Mouse (Mus musculus) activated CD4-positive, CD25-positive, alpha-beta regulatory T cell, adult 4 months (primary cell): ENCODE data around the gene Exoc3l4. TPM values are rescaled to one million over a fixed set of nuclear protein-coding genes. Genes with fewer than 3 reads are reported as not detected.

Source experiments
- ATAC-seq: one replicate; pipeline ENCODE4 v1.8.0; 2017
- polyA plus RNA-seq, 2 experiments: library from polyadenylated mRNA; unstranded; fragments of 100-300 nt; shearing (Covaris generic); gene quantifications; one replicate each; pipeline ENCODE4 v1.2.1; 2017

Gene Exoc3l4
- polyA plus RNA-seq, 2 experiments from 2014 or later = not detected

- ATAC-seq = no peak
Observed at GRCm38 (mm10) chr12:111411631-111412355, 5.0 kb upstream of the Exoc3l4 start.

- no peak for ATAC-seq
Observed at GRCm38 (mm10) chr12:111412581-111413284, 4.1 kb upstream of the Exoc3l4 start.

- ATAC-seq = no peak
Observed at GRCm38 (mm10) chr12:111413300-111413699, 3.5 kb upstream of the Exoc3l4 start.

- no peak for ATAC-seq
Observed at GRCm38 (mm10) chr12:111419918-111420317, 3.1 kb downstream of the Exoc3l4 start.

- ATAC-seq = no peak
Observed at GRCm38 (mm10) chr12:111420946-111421709, 4.3 kb downstream of the Exoc3l4 start.

GRCm38 (mm10) chr12:111422852-111423251, 6.0 kb downstream of the Exoc3l4 start:
- ATAC-seq = no peak

GRCm38 (mm10) chr12:111423570-111424129, 6.8 kb downstream of the Exoc3l4 start:
- no peak for ATAC-seq

GRCm38 (mm10) chr12:111424547-111424946, 7.7 kb downstream of the Exoc3l4 start:
- ATAC-seq = no peak

GRCm38 (mm10) chr12:111425258-111425657, 8.4 kb downstream of the Exoc3l4 start:
- no peak for ATAC-seq

- no peak for ATAC-seq
Observed at GRCm38 (mm10) chr12:111425789-111426460, 9.1 kb downstream of the Exoc3l4 start.

GRCm38 (mm10) chr12:111427438-111428113, 10.8 kb downstream of the Exoc3l4 start:
- ATAC-seq = no peak

- ATAC-seq = no peak
Observed at GRCm38 (mm10) chr12:111428364-111428763, 11.5 kb downstream of the Exoc3l4 start.

GRCm38 (mm10) chr12:111428961-111429911, 12.4 kb downstream of the Exoc3l4 start:
- ATAC-seq = no peak

- no peak for ATAC-seq
Observed at GRCm38 (mm10) chr12:111430049-111430867, 13.4 kb downstream of the Exoc3l4 start.

GRCm38 (mm10) chr12:111430868-111431817, 14.3 kb downstream of the Exoc3l4 start:
- ATAC-seq = no peak

GRCm38 (mm10) chr12:111432097-111432496, 15.3 kb downstream of the Exoc3l4 start:
- no peak for ATAC-seq

GRCm38 (mm10) chr12:111432751-111433331, 16.0 kb downstream of the Exoc3l4 start:
- ATAC-seq = no peak

GRCm38 (mm10) chr12:111434164-111434744, 17.4 kb downstream of the Exoc3l4 start:
- ATAC-seq = no peak
